ENCODE assay signal across 28 mouse cellular contexts in the genomic region with DNA sequence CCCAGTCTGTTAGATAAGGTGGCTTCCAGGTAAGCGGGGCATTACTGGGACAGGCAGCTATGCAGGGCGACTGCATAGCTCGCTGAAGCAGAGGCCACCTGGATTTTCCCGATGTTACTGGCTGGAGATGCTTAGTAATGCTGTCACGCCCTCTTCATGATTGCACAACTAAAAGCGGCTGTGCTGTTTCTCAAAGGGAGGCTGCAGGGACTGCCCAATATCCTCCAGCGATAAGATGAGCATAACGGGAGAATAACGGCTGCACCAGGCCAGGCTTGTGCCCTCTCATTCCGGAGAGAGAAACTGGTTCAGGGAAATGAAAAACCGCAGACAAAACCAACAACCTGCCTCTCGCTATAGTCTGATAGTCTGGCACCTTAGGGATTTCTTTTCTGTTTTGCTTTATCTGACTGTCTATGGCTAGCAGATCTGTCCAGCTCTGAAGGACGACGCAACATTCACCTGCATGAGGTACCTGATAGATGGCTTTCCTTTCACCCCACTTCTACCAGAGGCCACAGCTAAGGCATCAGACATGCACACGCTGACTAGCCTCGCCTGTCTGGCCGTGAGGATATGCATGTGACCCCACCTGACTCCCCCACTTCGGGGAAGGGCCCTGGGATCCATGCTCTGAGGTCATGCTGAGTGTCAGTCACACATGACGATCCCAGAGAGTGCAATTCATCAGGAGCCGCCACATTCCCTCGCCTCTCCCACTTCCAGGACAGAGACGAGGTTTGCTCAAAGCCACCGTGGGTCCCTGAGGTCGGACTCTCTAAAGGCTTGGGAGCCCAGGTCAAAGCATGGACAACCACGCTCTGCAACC.
DNase-seq lines count a peak whose midpoint lies in the region; ATAC-seq and TF ChIP-seq lines count a peak whose summit lies in the region.
"Had no signal": no experiment of that assay in that cellular context is flagged by ENCODE, and none has a peak within 500 bp of the region (broad histone marks: within the 10 kb centered on the region; RNA-seq: fewer than 3 reads in every experiment).

No protein-coding gene starts in this region.

- H3K4me1 ChIP-seq in bone marrow, adult 2 months (ENCODE audit: control insufficient read depth, insufficient read depth, low read length) = peaks cover 6% of the 10 kb centered on the region
- H3K4me1 ChIP-seq: midbrain, embryonic 15.5 days had no signal

- DNase-seq in heart, adult 11 months = peak; percentile 91
- DNase-seq in heart, postnatal 14 days = no peak
- peak; percentile 18 for DNase-seq in urinary bladder, adult 2 months (ENCODE audit: low spot score)
- DNase-seq in urinary bladder, postnatal 10 days (ENCODE audit: low spot score) = no peak
- no peak for DNase-seq in adrenal gland, postnatal 4 days (ENCODE audit: low spot score in 2 of 2)
- DNase-seq in right cerebral cortex, postnatal 25 days = no peak
- DNase-seq: adrenal gland, postnatal 25 days; cerebellum, adult 11 months; cerebellum, adult 9-11 months; kidney, adult 18-20 months; layer of hippocampus, adult 9-11 months; lung, adult 2 months; lung, postnatal 14 days; right cerebral cortex, adult 18-20 months; thymus, adult 2 months; thymus, postnatal 4 days had no signal

- peak overlapping the region; percentile 4; the same call in 1 of the 2 replicates for H3K27ac ChIP-seq in bone marrow, adult 2 months (ENCODE audit: control insufficient read depth, insufficient read depth, low read depth, low read length, poor library complexity)
- H3K27ac ChIP-seq: heart, embryonic 10.5 days; hindbrain, embryonic 10.5 days; kidney, postnatal 0 days; left cerebral cortex, adult 2 months; limb, embryonic 15.5 days; midbrain, embryonic 15.5 days; neural tube, embryonic 13.5 days; stomach, postnatal 0 days had no signal

- intact Hi-C loops in heart, postnatal 14 days (cut with DNase I) = loop anchor here (5.0 kb wide), 2 partner anchors 64 to 129 kb away; no protein-coding TSS in a partner anchor

- 52% methylated on average over 25 of the region's 25 CpGs for WGBS in bone marrow, adult 2 months

- TF ChIP-seq CTCF in bone marrow, adult 2 months (IDR thresholded peaks at IDR 0.05; ENCODE audit: control insufficient read depth, insufficient read depth, low read length) = no peak

- peak; percentile 59 for ATAC-seq in megakaryocyte progenitor cell, adult 5-6 weeks (replicated peaks; ENCODE audit: poor library complexity)
- ATAC-seq: hindbrain, embryonic 16.5 days; midbrain, embryonic 15.5 days had no signal

- H3K4me3 ChIP-seq in bone marrow, adult 2 months (replicated peaks; ENCODE audit: control insufficient read depth, low read depth, low read length) = no peak overlapping the region
- H3K4me3 ChIP-seq: heart, embryonic 10.5 days; hindbrain, embryonic 10.5 days; left cerebral cortex, adult 2 months; limb, embryonic 15.5 days; midbrain, embryonic 15.5 days; myocyte; neural tube, embryonic 13.5 days had no signal

- no peak for TF ChIP-seq POLR2A in bone marrow, adult 2 months (IDR thresholded peaks at IDR 0.05; ENCODE audit: borderline replicate concordance, control insufficient read depth, low read depth, low read length)

Comparison
In these comparisons a context has a peak if more than half of its experiments do, and no peak if none do; other contexts are left out.
1. DNase-seq: peak in heart, adult 11 months (single experiment) and urinary bladder, adult 2 months (single experiment); none in heart, postnatal 14 days (0 of 2), urinary bladder, postnatal 10 days (single experiment), adrenal gland, postnatal 4 days (0 of 2) and right cerebral cortex, postnatal 25 days (single experiment).